Mouse (Mus musculus): ENCODE data around the gene Clec2e. TPM values are rescaled to one million over a fixed set of nuclear protein-coding genes. Genes with fewer than 3 reads are reported as not detected.
A peak's percentile ranks its signal among the peaks of the same experiment; 100 is the strongest.
"Not testable (repeated sequence)": the region's sequence is repeated elsewhere in the genome, so short reads cannot be mapped to it uniquely, and the experiment has no call there.

Gene Clec2e
- total RNA-seq (2021): under 1 TPM; 0.13 to 0.16 TPM
- long read RNA-seq, experiment 1: 0 reads
- long read RNA-seq, experiment 2: 0 reads

GRCm38 (mm10) chr6:129100794-129101193 lies at the start of gene Clec2e:
Gene Clec2e, minus strand, starts transcription at chr6:129100913.
- not testable (repeated sequence) for DNase-seq

- no peak for DNase-seq
These were observed 46.1 kb upstream of the Clec2e start for GRCm38 (mm10) chr6:129146812-129147211.

- DNase-seq: no peak
These were observed 32.1 kb upstream of the Clec2e start for GRCm38 (mm10) chr6:129132604-129133341.

- DNase-seq: no peak
These were observed 26.1 kb upstream of the Clec2e start for GRCm38 (mm10) chr6:129126861-129127260.

- not testable (repeated sequence) for DNase-seq
These were observed 23.8 kb upstream of the Clec2e start for GRCm38 (mm10) chr6:129124531-129124930.

- DNase-seq: no peak
These were observed 15.5 kb upstream of the Clec2e start for GRCm38 (mm10) chr6:129116223-129116622.

GRCm38 (mm10) chr6:129114237-129114636 lies 13.5 kb upstream of the Clec2e start:
- not testable (repeated sequence) for DNase-seq

- DNase-seq: no peak
These were observed 13.1 kb upstream of the Clec2e start for GRCm38 (mm10) chr6:129113769-129114168.

- DNase-seq: no peak
These were observed 12.4 kb upstream of the Clec2e start for GRCm38 (mm10) chr6:129113030-129113673.

GRCm38 (mm10) chr6:129112526-129112925 lies 11.8 kb upstream of the Clec2e start:
- DNase-seq: no peak

GRCm38 (mm10) chr6:129107916-129108315 lies 7.2 kb upstream of the Clec2e start:
- no peak for DNase-seq

- no peak for DNase-seq
These were observed 2.3 kb upstream of the Clec2e start for GRCm38 (mm10) chr6:129102858-129103555.

GRCm38 (mm10) chr6:129101604-129102003 lies 891 bp upstream of the Clec2e start:
- no peak for DNase-seq

- peak; percentile 15 for DNase-seq
These were observed 2.8 kb downstream of the Clec2e start for GRCm38 (mm10) chr6:129097929-129098328.

- DNase-seq: peak; percentile 15
These were observed 5.5 kb downstream of the Clec2e start for GRCm38 (mm10) chr6:129095166-129095565.

GRCm38 (mm10) chr6:129088596-129088995 lies 12.1 kb downstream of the Clec2e start:
- DNase-seq: not testable (repeated sequence)

- DNase-seq: no peak
These were observed 12.6 kb downstream of the Clec2e start for GRCm38 (mm10) chr6:129088161-129088560.

GRCm38 (mm10) chr6:129086031-129086430 lies 14.7 kb downstream of the Clec2e start:
- not testable (repeated sequence) for DNase-seq

- DNase-seq: no peak
These were observed 15.6 kb downstream of the Clec2e start for GRCm38 (mm10) chr6:129085098-129085497.

GRCm38 (mm10) chr6:129066986-129067385 lies 33.7 kb downstream of the Clec2e start:
- no peak for DNase-seq

- no peak for DNase-seq
These were observed 34.2 kb downstream of the Clec2e start for GRCm38 (mm10) chr6:129066530-129066929.

- DNase-seq: no peak
These were observed 34.9 kb downstream of the Clec2e start for GRCm38 (mm10) chr6:129065857-129066256.

- DNase-seq: no peak
These were observed 35.3 kb downstream of the Clec2e start for GRCm38 (mm10) chr6:129065407-129065806.
